Mouse (Mus musculus): ENCODE results near the gene Pygm. TPM values are rescaled to one million over a fixed set of nuclear protein-coding genes. Genes with fewer than 3 reads are reported as not detected.

Pygm gene
- polyA plus RNA-seq, 1 experiment: 1.2 TPM

DNA sequence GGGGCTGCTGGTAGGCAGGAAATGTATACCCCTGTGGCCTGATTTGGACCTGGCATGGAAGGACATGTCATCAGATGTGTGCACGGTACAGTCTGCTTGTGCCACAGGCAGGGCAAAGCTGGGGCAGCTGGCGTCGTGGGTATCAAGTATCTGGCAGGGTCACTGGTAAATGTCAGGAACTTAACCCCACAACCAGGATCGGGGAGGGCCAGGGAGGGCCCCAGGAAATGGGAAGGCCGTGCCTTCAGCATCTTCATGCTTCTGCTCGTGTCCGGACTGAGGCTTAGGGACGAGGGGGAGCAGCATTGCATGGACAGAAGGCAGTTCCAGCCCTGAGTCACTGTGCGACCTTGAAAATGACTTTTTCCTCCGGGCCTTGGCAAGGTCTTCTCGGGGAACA lies 755 bp downstream of the Pygm start:
- H3K27me3 ChIP-seq (ENCODE audit: control insufficient read depth, insufficient read depth, insufficient read length): no peaks in the 10 kb centered on the region
- H3K36me3 ChIP-seq (ENCODE audit: control insufficient read depth, insufficient read depth): peaks cover 7% of the 10 kb centered on the region
- H3ac ChIP-seq (ENCODE audit: control insufficient read depth, insufficient read length, low read depth): no peak overlapping the region
- no peaks in the 10 kb centered on the region for H3K79me2 ChIP-seq (ENCODE audit: control insufficient read depth, insufficient read depth)
- H3K79me3 ChIP-seq (ENCODE audit: low read depth): no peaks in the 10 kb centered on the region
- H3K4me3 ChIP-seq (ENCODE audit: insufficient read depth, poor library complexity, severe bottlenecking): no peak overlapping the region
- TF ChIP-seq CEBPB (IDR thresholded peaks at IDR 0.05; ENCODE audit: low read depth): no peak
- TF ChIP-seq FOSL1 (IDR thresholded peaks at IDR 0.05; ENCODE audit: insufficient read depth, low read length, poor library complexity, severe bottlenecking): no peak
- TF ChIP-seq MYOD1 (IDR thresholded peaks at IDR 0.05; ENCODE audit: control insufficient read depth, insufficient read length, low read depth): no peak
- TF ChIP-seq CTCF (IDR thresholded peaks at IDR 0.05; ENCODE audit: control insufficient read depth, insufficient read depth, insufficient read length): no peak
- TF ChIP-seq MYOG (IDR thresholded peaks at IDR 0.05; ENCODE audit: control insufficient read depth, extremely low read depth, insufficient read length): no peak

DNA sequence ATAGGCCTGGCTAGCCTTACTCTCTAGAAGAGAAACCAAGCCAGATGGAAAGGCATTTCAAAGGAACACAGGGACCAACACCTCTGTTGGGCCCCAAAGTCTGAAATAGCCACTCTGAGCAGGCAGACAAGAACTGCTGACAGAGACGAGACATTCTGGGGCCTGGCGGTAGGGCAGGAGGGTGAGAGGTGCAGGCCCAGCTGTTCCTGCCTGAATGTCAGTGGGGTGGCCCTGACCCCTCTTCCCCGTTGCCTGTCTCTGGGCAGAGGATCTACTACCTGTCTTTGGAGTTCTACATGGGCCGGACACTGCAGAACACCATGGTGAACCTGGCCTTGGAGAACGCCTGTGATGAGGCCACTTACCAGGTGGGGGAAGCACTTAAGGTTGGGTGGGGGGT lies 1.2 kb downstream of the Pygm start:
- Histone ChIP-seq H3K79me2 (ENCODE audit: control insufficient read depth, insufficient read depth) (no peaks in the 10 kb centered on the region), H3K36me3 (ENCODE audit: control insufficient read depth, insufficient read depth) (peaks cover 5% of the 10 kb centered on the region), H3K27me3 (ENCODE audit: control insufficient read depth, insufficient read depth, insufficient read length) (no peaks in the 10 kb centered on the region), H3K79me3 (ENCODE audit: low read depth) (no peaks in the 10 kb centered on the region), H3ac (ENCODE audit: control insufficient read depth, insufficient read length, low read depth) (no peak overlapping the region), H3K4me3 (ENCODE audit: insufficient read depth, poor library complexity, severe bottlenecking) (no peak overlapping the region)
- TF ChIP-seq CTCF (IDR thresholded peaks at IDR 0.05; ENCODE audit: control insufficient read depth, insufficient read depth, insufficient read length) (no peak), CEBPB (IDR thresholded peaks at IDR 0.05; ENCODE audit: low read depth) (no peak), MAX (IDR thresholded peaks at IDR 0.05) (no peak), MYOD1 (IDR thresholded peaks at IDR 0.05; ENCODE audit: control insufficient read depth, insufficient read length, low read depth) (no peak), FOSL1 (IDR thresholded peaks at IDR 0.05; ENCODE audit: insufficient read depth, low read length, poor library complexity, severe bottlenecking) (no peak), USF1 (IDR thresholded peaks at IDR 0.05; ENCODE audit: low read depth) (no peak), MYOG (IDR thresholded peaks at IDR 0.05; ENCODE audit: control insufficient read depth, extremely low read depth, insufficient read length) (no peak)

DNA sequence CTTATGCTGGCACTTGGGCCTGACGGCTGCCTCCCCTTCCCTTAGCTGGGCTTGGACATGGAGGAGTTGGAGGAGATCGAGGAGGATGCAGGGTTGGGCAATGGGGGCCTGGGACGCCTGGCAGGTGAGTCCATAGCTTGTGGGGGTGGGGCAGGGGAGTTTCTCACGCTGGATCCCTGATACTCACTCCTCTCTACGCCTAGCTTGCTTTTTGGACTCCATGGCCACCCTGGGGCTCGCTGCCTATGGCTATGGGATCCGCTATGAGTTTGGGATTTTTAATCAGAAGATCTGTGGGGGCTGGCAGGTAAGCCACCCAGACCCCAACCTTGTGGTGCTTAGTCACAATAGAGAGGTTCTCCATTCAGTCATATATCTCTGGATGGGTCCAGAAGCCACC lies 1.6 kb downstream of the Pygm start:
- no peak for TF ChIP-seq MAX (IDR thresholded peaks at IDR 0.05)
- no peak for TF ChIP-seq MYOD1 (IDR thresholded peaks at IDR 0.05; ENCODE audit: control insufficient read depth, insufficient read length, low read depth)
- TF ChIP-seq CEBPB (IDR thresholded peaks at IDR 0.05; ENCODE audit: low read depth): no peak
- TF ChIP-seq MYOG (IDR thresholded peaks at IDR 0.05; ENCODE audit: control insufficient read depth, extremely low read depth, insufficient read length): no peak
- no peak for TF ChIP-seq FOSL1 (IDR thresholded peaks at IDR 0.05; ENCODE audit: insufficient read depth, low read length, poor library complexity, severe bottlenecking)
- TF ChIP-seq CTCF (IDR thresholded peaks at IDR 0.05; ENCODE audit: control insufficient read depth, insufficient read depth, insufficient read length): no peak
- TF ChIP-seq USF1 (IDR thresholded peaks at IDR 0.05; ENCODE audit: low read depth): no peak
- Histone ChIP-seq H3K27me3 (ENCODE audit: control insufficient read depth, insufficient read depth, insufficient read length) (no peaks in the 10 kb centered on the region), H3K79me2 (ENCODE audit: control insufficient read depth, insufficient read depth) (no peaks in the 10 kb centered on the region), H3K4me3 (ENCODE audit: insufficient read depth, poor library complexity, severe bottlenecking) (no peak overlapping the region), H3K79me3 (ENCODE audit: low read depth) (no peaks in the 10 kb centered on the region), H3K36me3 (ENCODE audit: control insufficient read depth, insufficient read depth) (peaks cover under 1% of the 10 kb centered on the region), H3ac (ENCODE audit: control insufficient read depth, insufficient read length, low read depth) (no peak overlapping the region)

DNA sequence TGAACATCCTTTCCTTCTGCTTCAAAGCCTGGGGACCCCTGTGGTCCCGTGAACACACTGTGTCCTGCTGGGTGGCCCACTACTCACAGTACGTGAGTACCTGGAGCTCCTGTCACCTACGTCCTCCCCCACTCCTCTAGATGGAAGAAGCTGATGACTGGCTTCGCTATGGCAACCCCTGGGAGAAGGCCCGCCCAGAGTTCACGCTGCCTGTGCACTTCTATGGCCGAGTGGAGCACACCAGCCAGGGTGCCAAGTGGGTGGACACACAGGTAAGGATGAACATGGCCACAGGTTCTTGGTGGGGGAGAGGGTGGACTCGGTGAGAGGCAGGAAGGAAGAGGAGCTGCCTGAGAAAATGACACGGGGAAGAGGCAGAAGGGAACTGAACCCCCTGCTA lies 2.0 kb downstream of the Pygm start:
- no peak overlapping the region for H3ac ChIP-seq (ENCODE audit: control insufficient read depth, insufficient read length, low read depth)
- TF ChIP-seq MYOG (IDR thresholded peaks at IDR 0.05; ENCODE audit: control insufficient read depth, extremely low read depth, insufficient read length) (no peak), USF1 (IDR thresholded peaks at IDR 0.05; ENCODE audit: low read depth) (no peak), FOSL1 (IDR thresholded peaks at IDR 0.05; ENCODE audit: insufficient read depth, low read length, poor library complexity, severe bottlenecking) (no peak), MAX (IDR thresholded peaks at IDR 0.05) (no peak), CEBPB (IDR thresholded peaks at IDR 0.05; ENCODE audit: low read depth) (no peak), CTCF (IDR thresholded peaks at IDR 0.05; ENCODE audit: control insufficient read depth, insufficient read depth, insufficient read length) (no peak), MYOD1 (IDR thresholded peaks at IDR 0.05; ENCODE audit: control insufficient read depth, insufficient read length, low read depth) (no peak)

DNA sequence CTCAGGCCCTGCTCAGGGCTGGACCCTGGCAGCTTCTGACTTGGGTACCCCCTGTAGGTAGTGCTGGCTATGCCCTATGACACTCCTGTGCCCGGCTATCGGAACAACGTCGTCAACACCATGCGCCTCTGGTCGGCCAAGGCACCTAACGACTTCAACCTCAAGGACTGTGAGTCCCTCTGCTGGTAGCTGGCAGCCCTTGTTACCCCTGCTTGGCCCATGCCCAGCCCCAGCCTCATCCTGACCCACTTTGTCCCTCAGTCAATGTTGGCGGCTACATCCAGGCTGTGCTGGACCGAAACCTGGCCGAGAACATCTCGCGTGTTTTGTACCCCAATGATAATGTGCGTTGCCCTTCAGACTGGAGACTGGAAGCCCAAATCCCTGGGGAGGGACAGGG lies 3.8 kb downstream of the Pygm start:
- H3K27me3 ChIP-seq (ENCODE audit: control insufficient read depth, insufficient read depth, insufficient read length): no peaks in the 10 kb centered on the region
- H3K79me3 ChIP-seq (ENCODE audit: low read depth): no peaks in the 10 kb centered on the region
- no peak overlapping the region for H3ac ChIP-seq (ENCODE audit: control insufficient read depth, insufficient read length, low read depth)
- no peaks in the 10 kb centered on the region for H3K79me2 ChIP-seq (ENCODE audit: control insufficient read depth, insufficient read depth)
- TF ChIP-seq CEBPB (IDR thresholded peaks at IDR 0.05; ENCODE audit: low read depth) (no peak), MAX (IDR thresholded peaks at IDR 0.05) (no peak), MYOD1 (IDR thresholded peaks at IDR 0.05; ENCODE audit: control insufficient read depth, insufficient read length, low read depth) (no peak), USF1 (IDR thresholded peaks at IDR 0.05; ENCODE audit: low read depth) (no peak), FOSL1 (IDR thresholded peaks at IDR 0.05; ENCODE audit: insufficient read depth, low read length, poor library complexity, severe bottlenecking) (no peak), MYOG (IDR thresholded peaks at IDR 0.05; ENCODE audit: control insufficient read depth, extremely low read depth, insufficient read length) (no peak), CTCF (IDR thresholded peaks at IDR 0.05; ENCODE audit: control insufficient read depth, insufficient read depth, insufficient read length) (no peak)
- no peak overlapping the region for H3K4me3 ChIP-seq (ENCODE audit: insufficient read depth, poor library complexity, severe bottlenecking)
- H3K36me3 ChIP-seq (ENCODE audit: control insufficient read depth, insufficient read depth): no peaks in the 10 kb centered on the region

More for the DNA sequence above, 2.0 kb downstream of the Pygm start:
- Histone ChIP-seq H3K27me3 (ENCODE audit: control insufficient read depth, insufficient read depth, insufficient read length) (no peaks in the 10 kb centered on the region), H3K79me3 (ENCODE audit: low read depth) (no peaks in the 10 kb centered on the region), H3K79me2 (ENCODE audit: control insufficient read depth, insufficient read depth) (no peaks in the 10 kb centered on the region), H3K36me3 (ENCODE audit: control insufficient read depth, insufficient read depth) (no peaks in the 10 kb centered on the region), H3K4me3 (ENCODE audit: insufficient read depth, poor library complexity, severe bottlenecking) (no peak overlapping the region)

DNA sequence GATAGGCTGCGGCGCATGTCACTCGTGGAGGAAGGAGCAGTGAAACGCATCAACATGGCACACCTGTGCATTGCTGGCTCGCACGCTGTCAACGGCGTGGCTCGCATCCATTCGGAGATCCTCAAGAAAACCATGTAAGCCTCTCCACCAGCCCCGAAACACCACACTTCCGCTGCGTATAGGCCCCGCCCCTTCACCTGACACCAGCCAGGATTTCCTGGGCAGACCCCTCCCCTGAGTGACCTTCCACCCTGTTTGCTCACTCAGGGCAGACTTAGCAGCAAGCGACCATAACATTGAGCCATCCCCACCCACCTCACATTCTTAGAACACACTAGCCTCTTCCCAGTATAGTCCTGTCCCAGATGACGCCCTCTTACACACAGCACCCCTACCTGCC lies 5.6 kb downstream of the Pygm start:
- H3K27me3 ChIP-seq (ENCODE audit: control insufficient read depth, insufficient read depth, insufficient read length): no peaks in the 10 kb centered on the region
- no peak for TF ChIP-seq MYOD1 (IDR thresholded peaks at IDR 0.05; ENCODE audit: control insufficient read depth, insufficient read length, low read depth)
- TF ChIP-seq USF1 (IDR thresholded peaks at IDR 0.05; ENCODE audit: low read depth): no peak
- TF ChIP-seq MYOG (IDR thresholded peaks at IDR 0.05; ENCODE audit: control insufficient read depth, extremely low read depth, insufficient read length): no peak
- no peak for TF ChIP-seq CEBPB (IDR thresholded peaks at IDR 0.05; ENCODE audit: low read depth)
- no peak for TF ChIP-seq CTCF (IDR thresholded peaks at IDR 0.05; ENCODE audit: control insufficient read depth, insufficient read depth, insufficient read length)
- no peak for TF ChIP-seq MAX (IDR thresholded peaks at IDR 0.05)
- no peak for TF ChIP-seq FOSL1 (IDR thresholded peaks at IDR 0.05; ENCODE audit: insufficient read depth, low read length, poor library complexity, severe bottlenecking)
- H3K79me2 ChIP-seq (ENCODE audit: control insufficient read depth, insufficient read depth): no peaks in the 10 kb centered on the region
- H3K36me3 ChIP-seq (ENCODE audit: control insufficient read depth, insufficient read depth): no peaks in the 10 kb centered on the region
- H3ac ChIP-seq (ENCODE audit: control insufficient read depth, insufficient read length, low read depth): no peak overlapping the region
- H3K79me3 ChIP-seq (ENCODE audit: low read depth): no peaks in the 10 kb centered on the region
- H3K4me3 ChIP-seq (ENCODE audit: insufficient read depth, poor library complexity, severe bottlenecking): no peak overlapping the region

All from C2C12 (cell line).